Mouse (Mus musculus): ENCODE data around the gene Ogdhl. TPM values are rescaled to one million over a fixed set of nuclear protein-coding genes. Genes with fewer than 3 reads are reported as not detected.
"Not testable (repeated sequence)": the region's sequence is repeated elsewhere in the genome, so short reads cannot be mapped to it uniquely, and the experiment has no call there.

Ogdhl gene
- polyA plus RNA-seq, 1 experiment, result 6.6 TPM

DNA sequence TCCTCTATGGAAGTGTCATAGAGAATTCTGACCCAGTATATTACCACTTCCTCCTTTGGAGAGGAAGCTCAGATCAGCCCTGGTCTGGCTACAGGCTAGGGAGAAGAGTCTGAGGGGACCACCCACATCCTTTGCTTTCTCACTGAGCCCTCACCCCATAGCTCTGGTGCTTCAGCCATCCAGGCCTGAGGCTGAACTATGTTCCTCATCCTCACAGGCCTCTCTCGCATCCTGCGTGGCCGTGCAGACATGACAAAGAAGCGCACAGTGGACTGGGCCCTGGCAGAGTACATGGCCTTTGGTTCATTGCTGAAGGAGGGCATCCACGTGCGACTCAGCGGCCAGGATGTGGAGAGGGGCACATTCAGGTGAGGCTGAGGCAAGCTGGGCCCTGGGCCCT is 20.0 kb downstream of the Ogdhl start:
- no peak overlapping the region for H3K27ac ChIP-seq (ENCODE audit: control insufficient read depth, insufficient read depth, low read length)
- H3K27me3 ChIP-seq (ENCODE audit: control insufficient read depth, insufficient read depth, low read length), result no peaks in the 10 kb centered on the region
- H3K4me1 ChIP-seq (replicated peaks; ENCODE audit: control insufficient read depth, insufficient read depth, low read length), result no peaks in the 10 kb centered on the region
- no peaks in the 10 kb centered on the region for H3K36me3 ChIP-seq (ENCODE audit: control insufficient read depth, insufficient read depth, low read length)
- DNase-seq, result no peak
- WGBS, result 82% methylated on average over 7 of the region's 7 CpGs
- TF ChIP-seq POLR2A (IDR thresholded peaks at IDR 0.05; ENCODE audit: control insufficient read depth, extremely low read depth, insufficient read depth, low read length, poor library complexity) (no peak), CTCF (IDR thresholded peaks at IDR 0.05; ENCODE audit: borderline replicate concordance, control insufficient read depth, extremely low read depth, insufficient read depth, low read length, poor library complexity) (no peak)
- H3K4me3 ChIP-seq (ENCODE audit: control insufficient read depth, insufficient read depth, low read length), result no peak overlapping the region

DNA sequence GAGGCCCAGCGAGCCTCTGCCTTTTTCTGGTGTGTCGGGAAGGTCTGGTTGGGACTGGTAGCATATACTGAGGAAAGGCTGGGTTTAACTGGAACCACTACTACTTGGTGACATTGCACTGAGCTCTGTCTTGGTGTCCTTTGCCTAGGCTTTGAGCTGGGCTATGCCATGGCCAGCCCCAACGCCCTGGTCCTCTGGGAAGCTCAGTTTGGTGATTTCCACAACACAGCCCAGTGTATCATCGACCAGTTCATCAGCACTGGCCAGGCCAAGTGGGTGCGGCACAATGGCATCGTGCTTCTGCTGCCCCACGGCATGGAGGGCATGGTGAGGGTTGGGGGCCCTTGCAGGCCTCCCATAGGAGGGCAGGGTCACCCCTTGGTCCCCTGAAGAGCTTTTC is 22.4 kb downstream of the Ogdhl start:
- Histone ChIP-seq H3K27ac (ENCODE audit: control insufficient read depth, insufficient read depth, low read length) (no peak overlapping the region), H3K36me3 (ENCODE audit: control insufficient read depth, insufficient read depth, low read length) (no peaks in the 10 kb centered on the region), H3K27me3 (ENCODE audit: control insufficient read depth, insufficient read depth, low read length) (no peaks in the 10 kb centered on the region), H3K4me3 (ENCODE audit: control insufficient read depth, insufficient read depth, low read length) (no peak overlapping the region), H3K4me1 (replicated peaks; ENCODE audit: control insufficient read depth, insufficient read depth, low read length) (no peaks in the 10 kb centered on the region)
- DNase-seq, result no peak
- TF ChIP-seq POLR2A (IDR thresholded peaks at IDR 0.05; ENCODE audit: control insufficient read depth, extremely low read depth, insufficient read depth, low read length, poor library complexity) (no peak), CTCF (IDR thresholded peaks at IDR 0.05; ENCODE audit: borderline replicate concordance, control insufficient read depth, extremely low read depth, insufficient read depth, low read length, poor library complexity) (no peak)
- 93% methylated on average over 7 of the region's 7 CpGs for WGBS

DNA sequence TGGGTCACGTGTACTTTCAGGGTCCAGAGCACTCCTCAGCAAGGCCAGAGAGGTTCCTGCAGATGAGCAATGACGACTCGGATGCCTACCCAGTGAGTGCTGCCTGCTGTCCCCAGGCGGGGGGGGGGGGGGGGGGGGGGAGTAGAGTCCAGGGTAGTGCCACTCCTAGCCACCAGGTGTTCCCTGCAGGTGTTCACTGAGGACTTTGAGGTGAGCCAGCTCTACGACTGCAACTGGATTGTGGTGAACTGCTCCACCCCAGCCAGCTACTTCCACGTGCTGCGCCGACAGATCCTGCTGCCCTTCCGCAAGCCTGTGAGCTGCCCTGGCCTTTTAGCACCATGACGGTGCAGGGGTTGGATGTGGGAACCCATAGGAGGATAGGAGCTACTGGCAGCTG is 22.9 kb downstream of the Ogdhl start:
- Histone ChIP-seq H3K4me1 (replicated peaks; ENCODE audit: control insufficient read depth, insufficient read depth, low read length) (no peaks in the 10 kb centered on the region), H3K27ac (ENCODE audit: control insufficient read depth, insufficient read depth, low read length) (no peak overlapping the region), H3K4me3 (ENCODE audit: control insufficient read depth, insufficient read depth, low read length) (no peak overlapping the region), H3K36me3 (ENCODE audit: control insufficient read depth, insufficient read depth, low read length) (no peaks in the 10 kb centered on the region), H3K27me3 (ENCODE audit: control insufficient read depth, insufficient read depth, low read length) (no peaks in the 10 kb centered on the region)
- no peak for TF ChIP-seq POLR2A (IDR thresholded peaks at IDR 0.05; ENCODE audit: control insufficient read depth, extremely low read depth, insufficient read depth, low read length, poor library complexity)
- TF ChIP-seq CTCF (IDR thresholded peaks at IDR 0.05; ENCODE audit: borderline replicate concordance, control insufficient read depth, extremely low read depth, insufficient read depth, low read length, poor library complexity), result no peak
- DNase-seq, result no peak
- 81% methylated on average over 9 of the region's 10 CpGs for WGBS

DNA sequence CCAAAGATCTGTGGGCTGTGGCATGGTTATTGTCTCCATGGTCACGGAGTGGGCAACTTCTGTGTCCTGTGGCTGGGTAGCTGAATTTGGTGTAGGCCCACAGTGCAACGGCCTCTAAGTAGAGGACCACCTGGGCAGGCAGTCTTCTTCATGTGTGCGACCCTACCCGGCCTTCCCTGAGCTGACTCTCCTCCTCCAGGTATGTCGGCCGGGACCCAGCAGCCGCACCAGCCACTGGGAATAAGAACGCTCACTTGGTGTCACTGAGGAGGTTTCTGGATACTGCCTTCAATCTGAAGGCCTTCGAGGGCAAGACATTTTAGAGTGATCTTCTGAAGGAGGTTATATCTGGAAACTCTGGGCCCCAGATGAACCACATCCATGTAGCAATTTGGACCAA is 25.5 kb downstream of the Ogdhl start:
- 92% methylated on average over 9 of the region's 9 CpGs for WGBS
- H3K4me3 ChIP-seq (ENCODE audit: control insufficient read depth, insufficient read depth, low read length), result no peak overlapping the region
- no peak for DNase-seq
- H3K36me3 ChIP-seq (ENCODE audit: control insufficient read depth, insufficient read depth, low read length), result no peaks in the 10 kb centered on the region
- H3K27ac ChIP-seq (ENCODE audit: control insufficient read depth, insufficient read depth, low read length), result no peak overlapping the region
- H3K27me3 ChIP-seq (ENCODE audit: control insufficient read depth, insufficient read depth, low read length), result no peaks in the 10 kb centered on the region
- TF ChIP-seq POLR2A (IDR thresholded peaks at IDR 0.05; ENCODE audit: control insufficient read depth, extremely low read depth, insufficient read depth, low read length, poor library complexity) (no peak), CTCF (IDR thresholded peaks at IDR 0.05; ENCODE audit: borderline replicate concordance, control insufficient read depth, extremely low read depth, insufficient read depth, low read length, poor library complexity) (no peak)
- no peaks in the 10 kb centered on the region for H3K4me1 ChIP-seq (replicated peaks; ENCODE audit: control insufficient read depth, insufficient read depth, low read length)

DNA sequence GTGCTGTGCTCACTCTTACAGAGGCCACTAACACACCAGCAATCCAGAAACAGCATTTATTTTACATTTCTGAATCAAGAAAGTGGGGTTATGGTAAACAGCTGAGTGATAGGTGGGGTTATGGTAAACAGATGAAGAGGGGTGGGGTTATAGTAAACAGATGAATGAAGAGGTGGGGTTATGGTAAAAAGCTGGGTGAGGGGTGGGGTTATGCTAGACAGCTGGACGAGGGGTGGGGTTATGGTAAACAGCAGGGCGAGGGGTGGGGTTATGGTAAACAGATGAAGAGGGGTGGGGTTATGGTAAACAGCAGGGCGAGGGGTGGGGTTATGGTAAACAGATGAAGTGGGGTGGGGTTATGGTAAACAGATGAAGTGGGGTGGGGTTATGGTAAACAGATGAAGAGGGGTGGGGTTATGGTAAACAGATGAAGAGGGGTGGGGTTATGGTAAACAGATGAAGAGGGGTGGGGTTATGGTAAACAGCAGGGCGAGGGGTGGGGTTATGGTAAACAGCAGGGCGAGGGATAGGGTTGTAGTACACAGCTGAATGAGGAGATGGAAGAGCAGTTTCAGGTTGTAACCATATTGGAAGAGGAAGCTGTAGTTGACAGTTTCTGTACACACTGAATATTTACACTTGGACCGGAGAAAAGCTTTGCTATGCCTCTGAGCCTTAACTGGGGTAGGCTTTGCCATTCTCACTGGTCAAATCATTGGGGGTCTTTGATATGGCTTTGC is 29.5 kb downstream of the Ogdhl start:
- 41% methylated on average over 6 of the region's 6 CpGs for WGBS
- not testable (repeated sequence) for H3K27me3 ChIP-seq (ENCODE audit: control insufficient read depth, insufficient read depth, low read length); H3K4me3 ChIP-seq (ENCODE audit: control insufficient read depth, insufficient read depth, low read length); H3K27ac ChIP-seq (ENCODE audit: control insufficient read depth, insufficient read depth, low read length); H3K36me3 ChIP-seq (ENCODE audit: control insufficient read depth, insufficient read depth, low read length); H3K4me1 ChIP-seq (replicated peaks; ENCODE audit: control insufficient read depth, insufficient read depth, low read length); DNase-seq

DNA sequence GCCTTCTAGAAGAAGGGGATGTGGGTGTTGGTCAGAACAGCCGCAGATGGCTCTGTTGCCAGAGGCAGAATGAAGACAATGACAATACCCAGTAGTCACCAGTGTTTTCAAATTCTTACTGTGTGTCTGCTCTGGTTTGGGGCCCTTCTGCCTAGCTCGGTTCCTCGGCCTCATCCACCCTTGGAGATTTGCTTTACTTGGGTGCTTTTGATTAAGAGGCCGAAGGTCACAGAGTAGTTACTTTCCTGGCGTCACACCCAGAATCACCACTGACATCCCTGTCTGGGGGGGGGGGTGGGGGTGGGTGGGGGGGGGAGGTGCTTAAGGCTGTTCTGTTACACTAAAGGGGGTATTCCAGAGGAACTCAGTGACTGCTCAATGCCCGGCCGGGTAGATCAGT is 42.5 kb downstream of the Ogdhl start:
- 75% methylated on average over 7 of the region's 7 CpGs for WGBS
- TF ChIP-seq CTCF (IDR thresholded peaks at IDR 0.05; ENCODE audit: borderline replicate concordance, control insufficient read depth, extremely low read depth, insufficient read depth, low read length, poor library complexity) (no peak), POLR2A (IDR thresholded peaks at IDR 0.05; ENCODE audit: control insufficient read depth, extremely low read depth, insufficient read depth, low read length, poor library complexity) (no peak)
- no peak overlapping the region for H3K27ac ChIP-seq (ENCODE audit: control insufficient read depth, insufficient read depth, low read length)
- DNase-seq, result no peak
- H3K27me3 ChIP-seq (ENCODE audit: control insufficient read depth, insufficient read depth, low read length), result no peaks in the 10 kb centered on the region
- no peaks in the 10 kb centered on the region for H3K4me1 ChIP-seq (replicated peaks; ENCODE audit: control insufficient read depth, insufficient read depth, low read length)
- no peaks in the 10 kb centered on the region for H3K36me3 ChIP-seq (ENCODE audit: control insufficient read depth, insufficient read depth, low read length)
- no peak overlapping the region for H3K4me3 ChIP-seq (ENCODE audit: control insufficient read depth, insufficient read depth, low read length)

DNA sequence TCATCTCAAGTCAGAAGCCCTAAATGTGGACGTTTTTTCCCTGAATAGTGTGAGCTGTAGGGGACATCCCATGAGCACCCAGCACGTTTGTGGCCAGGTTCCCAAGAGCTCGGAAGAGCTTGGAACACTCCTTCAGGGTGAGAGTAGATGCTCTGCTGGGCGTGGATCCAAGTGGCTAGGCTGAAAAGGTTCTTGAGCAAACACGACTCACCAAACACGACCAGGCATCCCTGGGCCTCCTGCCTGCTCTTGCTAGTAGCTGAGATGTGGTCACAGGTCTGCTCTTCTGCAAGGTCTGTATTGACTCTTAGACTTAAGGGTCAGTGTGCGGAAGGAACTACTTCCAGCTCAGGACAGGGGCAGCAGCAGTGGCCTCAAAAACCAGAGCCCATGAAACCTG is 47.9 kb downstream of the Ogdhl start:
- Histone ChIP-seq H3K36me3 (ENCODE audit: control insufficient read depth, insufficient read depth, low read length) (no peaks in the 10 kb centered on the region), H3K27ac (ENCODE audit: control insufficient read depth, insufficient read depth, low read length) (no peak overlapping the region), H3K4me3 (ENCODE audit: control insufficient read depth, insufficient read depth, low read length) (no peak overlapping the region), H3K4me1 (replicated peaks; ENCODE audit: control insufficient read depth, insufficient read depth, low read length) (no peaks in the 10 kb centered on the region), H3K27me3 (ENCODE audit: control insufficient read depth, insufficient read depth, low read length) (no peaks in the 10 kb centered on the region)
- TF ChIP-seq CTCF (IDR thresholded peaks at IDR 0.05; ENCODE audit: borderline replicate concordance, control insufficient read depth, extremely low read depth, insufficient read depth, low read length, poor library complexity) (no peak), POLR2A (IDR thresholded peaks at IDR 0.05; ENCODE audit: control insufficient read depth, extremely low read depth, insufficient read depth, low read length, poor library complexity) (no peak)
- DNase-seq, result no peak
- WGBS, result 80% methylated on average over 7 of the region's 7 CpGs

Data from thymus, adult 2 months (tissue).